Mouse (Mus musculus) heart, adult 2 months (tissue): ENCODE data around the gene Ube2e1. TPM values are rescaled to one million over a fixed set of nuclear protein-coding genes. Genes with fewer than 3 reads are reported as not detected.

Experiments
- DNase-seq, 2 experiments: peaks; one replicate each; pipeline ENCODE4 v3.0.0; 2021
- H3K27ac ChIP-seq: fragments of 200-600 bp; 2 replicates; pipeline ENCODE4 v1.8.1; 2022
- H3K27me3 ChIP-seq: fragments of 200-500 bp; 2 replicates; pipeline ENCODE4 v1.6.1; 2012; ENCODE audit warnings: mild to moderate bottlenecking, low read length, inconsistent platforms, mixed read lengths; ENCODE audit not compliant: control insufficient read depth, insufficient read depth
- H3K36me3 ChIP-seq: fragments of 200-500 bp; 2 replicates; pipeline ENCODE4 v1.6.1; 2012; ENCODE audit warnings: low read length, inconsistent platforms; ENCODE audit not compliant: control insufficient read depth, insufficient read depth
- H3K4me1 ChIP-seq: fragments of 200-500 bp; 2 replicates; pipeline ENCODE4 v1.6.1; 2011; ENCODE audit warnings: low read length; ENCODE audit not compliant: control insufficient read depth, insufficient read depth
- H3K4me3 ChIP-seq: fragments of 200-600 bp; 2 replicates; pipeline ENCODE4 v1.8.1; 2022
- H3K79me2 ChIP-seq: fragments of 200-500 bp; replicated peaks from 2 replicates; pipeline ENCODE4 v1.6.1; 2012; ENCODE audit warnings: mild to moderate bottlenecking, inconsistent platforms, low read length, moderate library complexity, mixed read lengths; ENCODE audit not compliant: control insufficient read depth, insufficient read depth
- H3K9ac ChIP-seq: fragments of 200-500 bp; 2 replicates; pipeline ENCODE4 v1.6.1; 2012; ENCODE audit warnings: low read depth, mild to moderate bottlenecking, control low read depth, inconsistent platforms, low read length, mixed read lengths
- CTCF ChIP-seq: fragments of 200-600 bp; IDR thresholded peaks from 2 replicates; pipeline ENCODE4 v1.8.1; 2022; ENCODE audit warnings: antibody characterized with exemption, mild to moderate bottlenecking, moderate library complexity
- EP300 ChIP-seq: fragments of 200-500 bp; IDR thresholded peaks from 2 replicates; pipeline ENCODE4 v1.6.1; 2011; ENCODE audit warnings: low read depth, low read length, control low read depth; ENCODE audit not compliant: insufficient read depth
- POLR2A ChIP-seq: fragments of 200-500 bp; IDR thresholded peaks from 2 replicates; pipeline ENCODE4 v1.6.1; 2011; ENCODE audit warnings: mild to moderate bottlenecking, low read depth, low read length, control low read depth; ENCODE audit not compliant: insufficient read depth
- WGBS: fragments of 180-500 bp; shearing (Covaris S2); methylation state at CpG from one replicate; pipeline ENCODE4 v1.1.7; 2018; 5-methylcytosine and 5-hydroxymethylcytosine counted together
- intact Hi-C: fragments of 180-260 bp; cut with DNase I; formaldehyde crosslinking; loops from one replicate; pipeline ENCODE4 v1.15.1; 2025
- polyA plus RNA-seq: library from polyadenylated mRNA; depleted of rRNA; stranded (reverse); fragments of >200 nt; gene quantifications from 2 replicates; pipeline ENCODE4 v1.2.3, GENCODE M21; 2012
- total RNA-seq, 2 experiments: library from RNA; stranded (reverse); gene quantifications; 2 replicates each; pipeline ENCODE4 v1.2.3; 2021

Ube2e1 gene
- total and polyA plus RNA-seq, 3 experiments = 21.9 to 42.5 (median 36.8) TPM

DNA sequence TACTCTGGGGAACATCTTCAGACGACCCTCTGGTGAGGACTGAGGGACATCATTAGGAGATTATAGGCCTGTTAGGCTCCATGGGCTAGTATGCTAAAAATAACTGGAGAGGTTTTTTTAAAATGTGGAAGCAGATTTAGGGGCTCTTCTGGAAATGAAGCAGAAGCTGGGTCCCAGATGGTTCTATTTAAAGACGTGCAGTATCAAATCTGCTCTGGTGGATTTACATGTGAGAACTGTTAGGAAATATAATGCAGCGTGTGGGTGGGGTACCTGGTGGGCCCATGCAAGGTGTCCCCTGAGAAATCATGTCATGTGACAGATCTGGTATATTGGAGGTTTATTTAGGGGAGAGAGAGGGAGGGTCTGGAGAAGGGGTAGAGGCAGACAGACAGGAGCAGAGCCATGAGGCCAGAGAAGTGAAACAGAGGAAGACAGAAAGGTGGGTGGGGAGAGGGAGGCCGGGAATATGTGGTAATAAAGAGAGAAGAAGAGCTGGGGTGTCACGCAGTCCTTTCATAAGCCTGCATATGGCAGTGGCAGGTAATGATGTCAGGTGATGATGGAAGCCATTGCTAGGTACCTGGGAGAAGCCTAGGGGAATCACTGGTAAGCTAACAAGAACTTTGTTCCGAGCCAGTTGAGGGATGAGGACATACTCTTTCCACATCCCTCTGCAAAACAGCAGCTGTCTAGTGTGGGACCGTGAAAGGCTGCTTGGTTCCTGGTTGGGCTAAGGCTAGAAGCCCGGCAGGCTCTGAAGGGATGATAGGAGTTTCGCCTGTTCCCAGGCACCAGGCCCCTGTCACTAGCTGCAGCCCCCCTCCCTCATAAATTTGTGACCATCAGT, 41.3 kb upstream of the Ube2e1 start:
- intact Hi-C loops = loop anchor here (10.0 kb wide), 1 partner anchor 642 kb away; no protein-coding TSS in a partner anchor
- 81% methylated on average over 9 of the region's 9 CpGs for WGBS

DNA sequence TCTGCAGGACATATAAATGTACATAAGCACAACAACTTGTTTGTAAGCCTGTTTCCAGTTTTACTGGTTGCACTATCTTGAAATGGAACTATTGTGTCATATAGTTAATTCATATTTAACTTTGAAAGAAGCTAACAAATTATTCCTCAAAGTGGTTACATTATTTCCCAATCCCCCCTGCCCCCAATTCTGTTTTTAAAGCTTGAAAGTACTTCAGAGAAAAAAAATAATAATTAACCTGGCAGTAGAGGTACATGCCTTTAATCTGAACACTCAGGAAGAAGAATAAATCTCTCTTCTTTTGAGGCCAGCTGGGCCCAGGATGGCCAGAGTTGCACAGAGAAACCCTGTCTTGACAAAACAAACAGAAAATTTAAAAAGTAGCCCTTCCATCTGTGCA, 37.4 kb upstream of the Ube2e1 start:
- no peaks in the 10 kb centered on the region for H3K27me3 ChIP-seq
- H3K79me2 ChIP-seq = no peaks in the 10 kb centered on the region
- H3K36me3 ChIP-seq = no peaks in the 10 kb centered on the region
- H3K4me3 ChIP-seq = no peak overlapping the region
- intact Hi-C loops = loop anchor here (10.0 kb wide), 1 partner anchor 64 kb away; no protein-coding TSS in a partner anchor
- H3K4me1 ChIP-seq = no peaks in the 10 kb centered on the region
- H3K9ac ChIP-seq = no peak overlapping the region
- TF ChIP-seq POLR2A (no peak), CTCF (no peak), EP300 (no peak)
- DNase-seq = no peak
- no peak overlapping the region for H3K27ac ChIP-seq

More for the DNA sequence above, 41.3 kb upstream of the Ube2e1 start:
- Histone ChIP-seq H3K79me2 (no peaks in the 10 kb centered on the region), H3K27ac (no peak overlapping the region), H3K36me3 (no peaks in the 10 kb centered on the region), H3K9ac (no peak overlapping the region), H3K27me3 (no peaks in the 10 kb centered on the region), H3K4me3 (no peak overlapping the region), H3K4me1 (no peaks in the 10 kb centered on the region)
- no peak for TF ChIP-seq EP300
- TF ChIP-seq POLR2A = no peak
- no peak for TF ChIP-seq CTCF
- DNase-seq = no peak

DNA sequence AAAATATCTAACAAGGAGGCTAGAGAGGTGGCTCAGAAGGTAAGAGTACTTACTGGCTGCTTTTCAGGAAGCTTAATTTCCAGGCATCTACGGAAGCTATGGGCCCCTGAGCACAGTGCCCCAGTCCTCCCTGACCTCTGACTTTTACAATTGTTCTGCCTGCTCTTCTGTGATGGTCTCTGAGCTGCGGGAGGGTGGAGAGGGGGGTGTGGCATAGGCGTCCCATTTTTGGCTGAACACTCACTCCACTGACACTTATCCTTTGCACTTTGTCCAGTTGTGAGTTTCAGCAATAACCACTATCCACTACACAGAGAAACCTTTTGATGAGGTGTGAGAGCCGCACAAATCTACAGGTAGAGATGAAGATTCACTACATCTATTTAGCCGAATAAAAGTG, 35.4 kb upstream of the Ube2e1 start:
- Histone ChIP-seq H3K36me3 (no peaks in the 10 kb centered on the region), H3K4me3 (no peak overlapping the region), H3K4me1 (no peaks in the 10 kb centered on the region), H3K79me2 (no peaks in the 10 kb centered on the region), H3K27me3 (no peaks in the 10 kb centered on the region), H3K9ac (no peak overlapping the region), H3K27ac (no peak overlapping the region)
- WGBS = 58% methylated on average over 5 of the region's 5 CpGs
- intact Hi-C loops = loop anchor here (10.0 kb wide), 1 partner anchor 62 kb away; no protein-coding TSS in a partner anchor
- DNase-seq = no peak
- TF ChIP-seq CTCF (no peak), EP300 (no peak), POLR2A (no peak)

DNA sequence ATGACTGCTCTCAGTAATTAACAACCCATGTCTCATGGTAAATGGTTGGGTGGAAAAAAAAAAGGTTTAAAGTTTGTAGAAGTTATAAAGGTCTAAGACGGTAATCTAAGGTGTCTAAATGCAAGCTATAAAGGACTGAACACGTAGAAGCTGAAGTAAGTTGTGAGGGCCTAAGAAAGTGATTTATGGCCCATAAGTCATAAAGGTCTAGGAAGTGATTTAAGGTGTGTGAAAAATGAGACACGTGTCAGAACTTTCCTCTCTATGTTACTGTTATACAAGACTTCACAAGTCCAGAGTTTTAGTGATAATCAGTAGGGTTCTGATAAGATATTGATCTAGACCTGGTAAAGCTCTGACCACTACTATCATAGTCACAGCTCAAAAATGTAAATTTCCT, 32.7 kb upstream of the Ube2e1 start:
- no peaks in the 10 kb centered on the region for H3K27me3 ChIP-seq
- no peaks in the 10 kb centered on the region for H3K79me2 ChIP-seq
- no peak overlapping the region for H3K27ac ChIP-seq
- no peaks in the 10 kb centered on the region for H3K4me1 ChIP-seq
- WGBS = 68% methylated on average over 3 of the region's 3 CpGs
- no peak for DNase-seq
- no peaks in the 10 kb centered on the region for H3K36me3 ChIP-seq
- H3K4me3 ChIP-seq = no peak overlapping the region
- TF ChIP-seq CTCF (no peak), EP300 (no peak), POLR2A (no peak)
- intact Hi-C loops = loop anchor here (10.0 kb wide), 1 partner anchor 60 kb away; no protein-coding TSS in a partner anchor
- no peak overlapping the region for H3K9ac ChIP-seq

DNA sequence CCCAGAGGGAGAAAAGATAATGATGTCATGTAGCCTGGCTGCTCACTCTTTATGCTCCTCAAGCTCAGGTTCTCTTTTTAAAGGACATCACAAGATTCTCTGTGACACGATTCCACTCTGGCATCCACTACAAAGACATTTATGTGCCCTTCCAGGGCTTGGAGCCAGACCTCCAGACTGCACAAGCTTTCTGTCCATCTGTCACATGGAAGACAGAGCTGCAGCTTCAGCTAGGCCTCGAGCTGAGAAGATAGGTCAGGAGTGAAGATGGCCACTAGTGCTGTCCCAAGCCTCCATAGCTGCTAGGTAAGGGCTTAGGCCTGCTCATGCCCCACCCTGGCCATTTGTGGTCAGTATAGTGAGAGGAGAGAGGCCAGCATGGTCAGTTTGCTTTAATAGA, 24.8 kb upstream of the Ube2e1 start:
- Histone ChIP-seq H3K4me1 (no peaks in the 10 kb centered on the region), H3K9ac (no peak overlapping the region), H3K27ac (no peak overlapping the region), H3K27me3 (no peaks in the 10 kb centered on the region), H3K36me3 (no peaks in the 10 kb centered on the region), H3K79me2 (no peaks in the 10 kb centered on the region), H3K4me3 (no peak overlapping the region)
- DNase-seq = no peak
- intact Hi-C loops = no loop called here
- TF ChIP-seq CTCF (no peak), EP300 (no peak), POLR2A (no peak)
- WGBS = 46% methylated on average over 2 of the region's 2 CpGs

DNA sequence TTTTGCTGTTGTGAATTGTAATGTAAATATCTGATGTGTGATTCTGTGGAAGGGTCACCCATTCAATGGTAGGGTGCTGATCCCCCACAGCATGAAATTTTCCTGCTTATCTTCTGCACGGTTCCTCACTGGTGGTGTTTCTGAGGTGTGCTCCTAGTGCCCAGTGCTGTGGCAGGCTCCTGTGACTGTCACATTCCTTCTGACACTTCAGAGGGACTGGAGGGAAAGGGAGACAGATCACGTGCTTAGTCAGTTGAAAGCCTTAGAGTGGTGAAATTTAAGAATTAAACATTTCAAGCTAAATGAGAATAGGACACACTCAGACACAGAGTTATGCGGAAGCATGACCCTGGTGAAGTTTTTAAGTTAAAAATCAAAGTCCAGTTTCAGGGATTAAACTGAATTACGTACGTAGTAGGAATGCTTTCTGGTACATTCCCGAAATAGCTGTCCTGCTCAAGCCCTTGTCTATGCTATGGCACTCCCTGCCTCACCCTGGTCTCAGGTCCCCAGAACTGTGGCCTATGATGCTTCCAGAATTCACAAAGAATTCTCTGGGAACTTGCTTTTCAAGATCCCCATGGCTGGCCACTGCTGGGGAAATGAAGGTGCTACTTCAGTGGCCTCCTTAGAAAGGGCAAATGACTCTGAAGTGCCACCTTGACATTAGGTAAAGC, 24.0 kb upstream of the Ube2e1 start:
- DNase-seq = no peak
- Histone ChIP-seq H3K27ac (no peak overlapping the region), H3K79me2 (no peaks in the 10 kb centered on the region), H3K27me3 (no peaks in the 10 kb centered on the region), H3K9ac (no peak overlapping the region), H3K36me3 (no peaks in the 10 kb centered on the region), H3K4me1 (no peaks in the 10 kb centered on the region), H3K4me3 (no peak overlapping the region)
- TF ChIP-seq POLR2A (no peak), CTCF (no peak), EP300 (no peak)
- 73% methylated on average over 6 of the region's 6 CpGs for WGBS
- intact Hi-C loops = no loop called here
